Comparison of ENCODE assay signal across 16 mouse cellular contexts in genomic region chr4:106020338-106020737, GRCm38 (mm10).
DNase-seq lines count a peak whose midpoint lies in the region; ATAC-seq and TF ChIP-seq lines count a peak whose summit lies in the region.
"Had no signal": no experiment of that assay in that cellular context is flagged by ENCODE, and none has a peak within 500 bp of the region (broad histone marks: within the 10 kb centered on the region; RNA-seq: fewer than 3 reads in every experiment).

No protein-coding gene starts in this region.

- H3K9ac ChIP-seq in forebrain, embryonic 14.5 days (ENCODE audit: low read length), result no peak overlapping the region
- no peak overlapping the region for H3K9ac ChIP-seq in forebrain, postnatal 0 days
- no peak overlapping the region for H3K9ac ChIP-seq in intestine, embryonic 15.5 days
- H3K9ac ChIP-seq in intestine, embryonic 16.5 days (ENCODE audit: low read depth, low read length), result no peak overlapping the region
- H3K9ac ChIP-seq in limb, embryonic 13.5 days, result no peak overlapping the region
- H3K9ac ChIP-seq: liver, embryonic 13.5 days; midbrain, embryonic 15.5 days; stomach, embryonic 15.5 days had no signal

- 50% methylated on average over 4 of the region's 4 CpGs for WGBS in forebrain, embryonic 14.5 days
- WGBS in forebrain, postnatal 0 days, result 45% methylated on average over 4 of the region's 4 CpGs
- WGBS in intestine, embryonic 15.5 days, result 44% methylated on average over 4 of the region's 4 CpGs
- WGBS in intestine, embryonic 16.5 days, result 31% methylated on average over 4 of the region's 4 CpGs
- WGBS in limb, embryonic 13.5 days, result 26% methylated on average over 4 of the region's 4 CpGs

- H3K4me3 ChIP-seq in forebrain, embryonic 14.5 days (ENCODE audit: low read depth, low read length), result no peak overlapping the region
- H3K4me3 ChIP-seq in forebrain, postnatal 0 days (ENCODE audit: low read depth, low read length), result no peak overlapping the region
- no peak overlapping the region for H3K4me3 ChIP-seq in intestine, embryonic 15.5 days (replicated peaks)
- no peak overlapping the region for H3K4me3 ChIP-seq in intestine, embryonic 16.5 days (ENCODE audit: low read length)
- no peak overlapping the region for H3K4me3 ChIP-seq in limb, embryonic 13.5 days
- H3K4me3 ChIP-seq: liver, embryonic 13.5 days; midbrain, embryonic 15.5 days; stomach, embryonic 15.5 days had no signal

- H3K4me2 ChIP-seq in forebrain, embryonic 14.5 days (ENCODE audit: low read length), result no peak overlapping the region
- no peak overlapping the region for H3K4me2 ChIP-seq in forebrain, postnatal 0 days (ENCODE audit: low read depth)
- no peak overlapping the region for H3K4me2 ChIP-seq in intestine, embryonic 15.5 days (replicated peaks)
- no peak overlapping the region for H3K4me2 ChIP-seq in intestine, embryonic 16.5 days (ENCODE audit: low read depth, low read length)
- no peak overlapping the region for H3K4me2 ChIP-seq in limb, embryonic 13.5 days (replicated peaks)
- H3K4me2 ChIP-seq: liver, embryonic 13.5 days; midbrain, embryonic 15.5 days; stomach, embryonic 15.5 days had no signal

- no peaks in the 10 kb centered on the region for H3K4me1 ChIP-seq in forebrain, embryonic 14.5 days (ENCODE audit: control insufficient read depth, insufficient read depth, low read length)
- H3K4me1 ChIP-seq in forebrain, postnatal 0 days (ENCODE audit: insufficient read depth), result no peaks in the 10 kb centered on the region
- peaks cover 9% of the 10 kb centered on the region; the same call in 1 of the 2 replicates for H3K4me1 ChIP-seq in intestine, embryonic 15.5 days (replicated peaks)
- peaks cover 4% of the 10 kb centered on the region for H3K4me1 ChIP-seq in intestine, embryonic 16.5 days (ENCODE audit: control insufficient read depth, insufficient read depth, low read length)
- H3K4me1 ChIP-seq in limb, embryonic 13.5 days, result peaks cover 28% of the 10 kb centered on the region
- H3K4me1 ChIP-seq: liver, embryonic 13.5 days; midbrain, embryonic 15.5 days had no signal

- no peaks in the 10 kb centered on the region for H3K36me3 ChIP-seq in forebrain, embryonic 14.5 days (ENCODE audit: control insufficient read depth, insufficient read depth, low read length)
- H3K36me3 ChIP-seq in forebrain, postnatal 0 days (ENCODE audit: insufficient read depth), result no peaks in the 10 kb centered on the region
- H3K36me3 ChIP-seq in intestine, embryonic 15.5 days, result no peaks in the 10 kb centered on the region
- H3K36me3 ChIP-seq in intestine, embryonic 16.5 days (ENCODE audit: control insufficient read depth, insufficient read depth, low read length), result no peaks in the 10 kb centered on the region
- no peaks in the 10 kb centered on the region for H3K36me3 ChIP-seq in limb, embryonic 13.5 days
- H3K36me3 ChIP-seq: liver, embryonic 13.5 days; midbrain, embryonic 15.5 days; stomach, embryonic 15.5 days had no signal

- no peak for TF ChIP-seq CTCF in forebrain, postnatal 0 days (IDR thresholded peaks at IDR 0.05; ENCODE audit: low read depth)

- no peaks in the 10 kb centered on the region for H3K27me3 ChIP-seq in forebrain, embryonic 14.5 days (replicated peaks; ENCODE audit: control insufficient read depth, insufficient read depth, low read length)
- no peaks in the 10 kb centered on the region for H3K27me3 ChIP-seq in forebrain, postnatal 0 days (ENCODE audit: insufficient read depth, low read length)
- no peaks in the 10 kb centered on the region for H3K27me3 ChIP-seq in intestine, embryonic 15.5 days (replicated peaks)
- no peaks in the 10 kb centered on the region for H3K27me3 ChIP-seq in intestine, embryonic 16.5 days (replicated peaks; ENCODE audit: control insufficient read depth, insufficient read depth, low read length)
- no peaks in the 10 kb centered on the region for H3K27me3 ChIP-seq in limb, embryonic 13.5 days
- H3K27me3 ChIP-seq: liver, embryonic 13.5 days; midbrain, embryonic 15.5 days; stomach, embryonic 15.5 days had no signal

- DNase-seq in forebrain, embryonic 14.5 days (ENCODE audit: low spot score), result peak; percentile 55
- DNase-seq in forebrain, postnatal 0 days, result no peak
- peak; percentile 18 for DNase-seq in lung, postnatal 10 days
- DNase-seq in lung, postnatal 14 days, result no peak
- DNase-seq in right cerebral cortex, adult 18-20 months, result no peak
- DNase-seq: adrenal gland, adult 2 months; gastrocnemius, postnatal 25 days; kidney, adult 11 months; kidney, postnatal 14 days; layer of hippocampus, adult 9-11 months; liver, embryonic 13.5 days had no signal

- no peaks in the 10 kb centered on the region for H3K9me3 ChIP-seq in forebrain, embryonic 14.5 days (replicated peaks; ENCODE audit: control insufficient read depth, low read length)
- H3K9me3 ChIP-seq in forebrain, postnatal 0 days (ENCODE audit: low read length), result no peaks in the 10 kb centered on the region
- H3K9me3 ChIP-seq in intestine, embryonic 15.5 days, result no peaks in the 10 kb centered on the region
- no peaks in the 10 kb centered on the region for H3K9me3 ChIP-seq in intestine, embryonic 16.5 days (ENCODE audit: control insufficient read depth, low read length)
- H3K9me3 ChIP-seq in limb, embryonic 13.5 days, result no peaks in the 10 kb centered on the region
- H3K9me3 ChIP-seq: liver, embryonic 13.5 days; midbrain, embryonic 15.5 days; stomach, embryonic 15.5 days had no signal

- H3K27ac ChIP-seq in forebrain, embryonic 14.5 days (ENCODE audit: low read depth, low read length), result no peak overlapping the region
- no peak overlapping the region for H3K27ac ChIP-seq in forebrain, postnatal 0 days (ENCODE audit: low read depth, low read length)
- H3K27ac ChIP-seq in intestine, embryonic 15.5 days, result no peak overlapping the region
- no peak overlapping the region for H3K27ac ChIP-seq in intestine, embryonic 16.5 days (ENCODE audit: low read length)
- no peak overlapping the region for H3K27ac ChIP-seq in limb, embryonic 13.5 days
- H3K27ac ChIP-seq: liver, embryonic 13.5 days; midbrain, embryonic 15.5 days; stomach, embryonic 15.5 days had no signal

- ATAC-seq in forebrain, embryonic 14.5 days, result peak; percentile 54; the same call in 1 of the 2 replicates
- no peak for ATAC-seq in forebrain, postnatal 0 days
- peak; percentile 39; the same call in 1 of the 2 replicates for ATAC-seq in intestine, embryonic 15.5 days
- ATAC-seq in intestine, embryonic 16.5 days, result no peak
- ATAC-seq in limb, embryonic 13.5 days (ENCODE audit: low FRiP score, low read depth), result 0 out of 2 replicates have a peak, but pooled peaks have one; percentile 12
- ATAC-seq: midbrain, embryonic 15.5 days had no signal

Comparison
In these comparisons a context has a peak if more than half of its experiments do, and no peak if none do; other contexts are left out.
1. ATAC-seq: peak in forebrain, embryonic 14.5 days (single experiment), intestine, embryonic 15.5 days (single experiment) and limb, embryonic 13.5 days (single experiment); none in forebrain, postnatal 0 days (single experiment) and intestine, embryonic 16.5 days (single experiment).
2. DNase-seq: peak in forebrain, embryonic 14.5 days (single experiment) and lung, postnatal 10 days (single experiment); none in forebrain, postnatal 0 days (single experiment), lung, postnatal 14 days (single experiment) and right cerebral cortex, adult 18-20 months (single experiment).